Mouse (Mus musculus): ENCODE measurements around the gene Ctdsp1. TPM values are rescaled to one million over a fixed set of nuclear protein-coding genes. Genes with fewer than 3 reads are reported as not detected.

Ctdsp1 gene
- total RNA-seq, 2 experiments from 2014 or later: 92.2 to 111 TPM

DNA sequence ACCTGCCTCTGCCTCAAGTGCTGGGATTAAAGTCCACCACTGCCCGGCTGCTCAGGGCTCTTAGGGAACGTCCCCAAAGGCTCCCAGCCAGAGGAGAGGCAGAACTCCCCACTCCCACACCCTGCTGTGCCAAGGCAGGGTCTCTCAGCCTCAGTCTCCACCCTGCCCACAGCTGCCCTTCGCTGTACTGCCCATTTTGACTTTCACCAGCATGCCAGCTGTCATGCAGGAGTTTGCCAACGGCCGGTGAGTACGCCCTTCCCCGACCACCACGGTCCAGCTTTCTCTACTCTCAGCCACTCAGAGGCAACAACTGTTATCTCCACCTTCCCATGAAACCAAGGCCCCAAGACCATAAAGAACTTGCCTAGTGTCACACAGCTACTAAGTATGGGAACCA lies 6.8 kb upstream of the Ctdsp1 start:
- intact Hi-C loops (cut with DNase I): no loop called here
- Histone ChIP-seq H3K27ac (no peak overlapping the region), H3K4me3 (no peak overlapping the region)
- TF ChIP-seq CTCF (IDR thresholded peaks at IDR 0.05): no peak
- DNase-seq: no peak

DNA sequence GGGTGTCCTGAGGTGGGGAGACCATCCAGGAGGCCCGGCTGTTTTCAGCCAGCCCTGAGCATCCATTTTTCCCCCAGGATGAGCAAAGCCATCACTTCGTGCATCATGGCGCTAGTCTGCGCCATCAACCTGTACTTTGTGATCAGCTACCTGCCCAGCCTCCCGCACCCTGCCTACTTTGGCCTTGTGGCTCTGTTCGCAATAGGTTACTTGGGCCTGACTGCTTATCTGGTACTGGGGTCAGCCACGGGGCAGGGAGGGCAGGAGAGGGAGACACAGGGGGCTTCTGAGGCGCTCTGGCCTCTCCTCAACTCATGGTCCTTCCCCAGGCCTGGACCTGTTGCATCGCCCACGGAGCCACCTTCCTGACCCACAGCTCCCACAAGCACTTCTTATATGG lies 6.2 kb upstream of the Ctdsp1 start:
- DNase-seq: no peak
- no peak overlapping the region for H3K4me3 ChIP-seq
- H3K27ac ChIP-seq: no peak overlapping the region
- intact Hi-C loops (cut with DNase I): loop anchor here (5.0 kb wide), 1 partner anchor 178 kb away; no protein-coding TSS in a partner anchor
- TF ChIP-seq CTCF (IDR thresholded peaks at IDR 0.05): no peak

DNA sequence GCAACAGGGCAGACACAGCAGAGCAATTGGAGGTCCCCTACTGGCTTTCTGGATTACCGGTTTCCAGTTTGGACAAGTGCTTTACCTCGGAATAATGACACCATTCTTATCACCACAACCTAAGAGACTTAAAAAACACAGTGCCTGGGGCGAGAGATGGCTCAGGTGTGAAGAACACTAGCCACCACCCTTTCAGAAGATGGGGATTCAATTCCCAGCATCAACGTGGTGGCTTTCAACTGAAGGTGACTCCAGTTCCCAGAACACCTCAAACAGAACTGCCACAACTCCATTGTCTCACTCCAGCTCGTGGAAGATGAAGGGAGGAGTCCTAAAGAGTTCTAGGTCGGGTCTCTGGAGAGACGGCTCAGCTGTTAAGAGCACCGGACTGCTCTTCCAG lies 5.8 kb upstream of the Ctdsp1 start:
- peak overlapping the region; percentile 98; the same call in 1 of the 2 replicates for H3K27ac ChIP-seq
- no peak for DNase-seq
- no peak overlapping the region for H3K4me3 ChIP-seq
- TF ChIP-seq CTCF (IDR thresholded peaks at IDR 0.05): no peak
- intact Hi-C loops (cut with DNase I): loop anchor here (5.0 kb wide), 1 partner anchor 178 kb away; no protein-coding TSS in a partner anchor

DNA sequence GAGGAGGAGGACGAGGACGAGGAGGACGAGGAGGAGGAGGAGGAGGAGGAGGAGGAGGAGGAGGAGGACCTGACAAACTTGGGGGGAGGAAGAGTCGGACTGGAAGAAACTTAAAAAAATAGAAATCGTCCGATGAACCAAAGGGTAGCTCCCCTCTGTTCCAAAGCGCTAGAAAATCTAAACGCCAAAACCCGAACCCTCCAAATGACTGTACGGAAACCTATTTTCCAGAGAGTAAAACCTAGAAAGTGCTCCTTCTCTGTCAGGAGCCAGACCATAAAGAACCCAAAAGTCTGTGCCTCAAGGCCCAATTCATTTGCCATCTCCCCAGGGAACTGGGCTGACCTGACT lies 5.0 kb upstream of the Ctdsp1 start:
- intact Hi-C loops (cut with DNase I): loop anchor here (5.0 kb wide), 1 partner anchor 179 kb away; no protein-coding TSS in a partner anchor
- no peak for DNase-seq
- Histone ChIP-seq H3K27ac (peak overlapping the region; percentile 98), H3K4me3 (peak overlapping the region; percentile 69)
- no peak for TF ChIP-seq CTCF (IDR thresholded peaks at IDR 0.05)

DNA sequence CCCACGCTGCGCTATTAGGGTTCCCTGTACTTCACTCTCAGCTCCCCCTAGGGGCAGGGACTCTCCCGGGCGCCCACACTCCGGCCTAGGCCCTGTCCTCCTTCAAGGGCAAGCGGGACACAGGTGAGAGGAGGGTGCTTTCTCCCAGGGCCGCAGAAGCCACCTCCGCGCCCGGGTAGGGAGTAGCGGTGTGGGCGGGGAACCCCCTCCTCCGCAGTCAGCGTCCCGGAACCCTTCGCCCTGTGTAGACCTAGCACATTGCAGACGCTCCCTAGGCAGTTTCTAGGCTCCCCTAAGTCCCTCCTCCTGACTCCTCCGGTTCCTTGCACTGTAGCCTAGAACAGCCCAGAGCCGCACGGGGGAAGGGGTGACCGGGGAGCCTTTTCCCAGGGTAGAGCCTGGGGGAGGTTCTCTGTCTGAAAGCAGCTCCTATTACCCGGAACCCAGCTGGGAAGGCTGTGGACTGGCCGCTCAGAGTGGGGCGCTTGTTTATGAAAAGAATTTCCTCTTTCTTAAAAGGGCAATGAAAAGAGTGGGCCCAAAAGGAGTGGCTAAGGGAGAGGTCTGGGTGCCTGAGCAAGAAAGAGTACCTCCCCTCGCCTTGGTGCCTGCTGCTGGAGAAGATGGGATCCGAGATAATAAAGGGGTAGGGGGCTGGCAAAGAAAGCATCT lies 4.5 kb upstream of the Ctdsp1 start:
- DNase-seq: peak; percentile 95
- H3K4me3 ChIP-seq: peak overlapping the region; percentile 69
- TF ChIP-seq CTCF (IDR thresholded peaks at IDR 0.05): peak; percentile 77
- peak overlapping the region; percentile 98 for H3K27ac ChIP-seq
- intact Hi-C loops (cut with DNase I): loop anchor here (5.0 kb wide), 1 partner anchor 180 kb away; no protein-coding TSS in a partner anchor

DNA sequence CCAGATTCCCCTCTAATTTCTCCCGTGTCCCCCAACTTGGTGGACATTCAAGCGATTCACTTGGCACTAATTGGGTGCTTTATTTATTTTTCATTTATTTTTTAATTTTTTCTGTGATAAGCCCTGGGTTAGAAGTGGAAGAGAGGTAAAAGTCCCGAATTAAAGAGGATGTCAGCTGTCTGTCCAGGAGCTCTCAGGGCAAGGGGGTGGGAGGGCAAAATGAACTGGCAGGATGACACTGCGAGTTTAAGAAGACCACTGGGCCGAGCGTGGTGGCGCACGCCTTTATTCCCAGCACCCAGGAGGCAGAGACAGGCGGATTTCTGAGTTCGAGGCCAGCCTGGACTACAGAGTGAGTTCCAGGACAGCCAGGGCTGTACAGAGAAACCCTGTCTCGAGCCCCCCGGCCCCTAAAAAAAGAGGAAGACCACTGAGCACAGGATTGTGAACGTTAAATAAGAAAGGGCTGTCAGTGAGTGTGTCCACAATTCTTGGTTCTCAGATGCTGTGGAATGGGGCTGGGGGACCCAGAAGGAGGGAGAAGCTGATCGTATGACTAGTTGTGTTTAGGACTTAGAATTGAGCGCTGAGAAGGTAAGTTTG lies 3.8 kb upstream of the Ctdsp1 start:
- intact Hi-C loops (cut with DNase I): loop anchor here (5.0 kb wide), 1 partner anchor 180 kb away; no protein-coding TSS in a partner anchor
- no peak for DNase-seq
- Histone ChIP-seq H3K4me3 (peak overlapping the region; percentile 69), H3K27ac (peak overlapping the region; percentile 98)
- no peak for TF ChIP-seq CTCF (IDR thresholded peaks at IDR 0.05)

DNA sequence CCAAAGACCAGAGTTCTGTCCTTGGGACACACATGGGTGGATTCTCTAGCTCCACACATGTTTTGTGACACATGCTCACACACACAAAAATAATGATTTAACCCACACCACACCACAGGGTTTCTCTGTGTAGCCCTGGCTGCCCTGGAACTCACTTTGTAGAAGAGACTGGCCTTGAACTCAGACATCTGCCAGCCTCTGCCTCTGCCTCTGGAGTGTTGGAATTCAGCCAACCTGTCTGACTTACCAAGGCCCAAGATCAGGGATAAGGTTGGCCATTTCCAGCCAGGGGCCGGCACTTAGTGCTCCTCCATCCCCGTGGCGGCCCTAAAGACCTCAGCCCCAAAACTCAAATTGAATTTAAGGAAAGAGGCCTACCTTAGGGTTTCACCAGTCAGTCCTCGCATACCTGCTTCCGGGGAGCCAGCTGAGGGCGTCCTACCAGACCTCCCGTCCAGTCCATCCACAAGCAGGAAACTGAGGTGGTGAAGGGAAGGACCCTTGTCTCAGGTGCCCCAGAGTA lies 2.9 kb upstream of the Ctdsp1 start:
- TF ChIP-seq CTCF (IDR thresholded peaks at IDR 0.05): no peak
- intact Hi-C loops (cut with DNase I): loop anchor here (5.0 kb wide), 1 partner anchor 181 kb away; no protein-coding TSS in a partner anchor
- H3K4me3 ChIP-seq: no peak overlapping the region
- peak overlapping the region; percentile 98 for H3K27ac ChIP-seq
- no peak for DNase-seq

DNA sequence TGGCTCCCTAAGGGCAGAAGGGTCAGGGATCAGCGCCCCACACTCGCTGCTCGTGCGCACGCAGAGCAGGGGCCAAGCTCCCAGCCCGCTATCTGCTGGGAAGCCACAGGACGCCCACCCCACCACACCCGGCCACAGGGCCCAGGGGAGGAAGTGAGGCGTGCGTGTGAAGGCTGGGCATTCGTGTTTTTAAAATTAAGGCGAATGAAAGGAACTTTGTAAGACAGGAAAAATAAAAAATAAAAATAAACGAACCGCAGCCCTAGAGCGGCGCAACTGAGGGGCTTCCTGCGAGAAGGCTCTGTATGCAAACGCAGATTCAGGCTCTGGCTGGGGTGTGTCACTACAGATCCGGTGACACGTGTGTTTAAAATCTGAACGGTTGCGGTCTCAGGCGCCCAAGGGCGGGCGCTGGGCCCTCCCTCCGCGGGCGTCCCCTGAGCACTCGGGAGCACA lies 1.4 kb upstream of the Ctdsp1 start:
- no peak for TF ChIP-seq CTCF (IDR thresholded peaks at IDR 0.05)
- DNase-seq: peak; percentile 58

DNA sequence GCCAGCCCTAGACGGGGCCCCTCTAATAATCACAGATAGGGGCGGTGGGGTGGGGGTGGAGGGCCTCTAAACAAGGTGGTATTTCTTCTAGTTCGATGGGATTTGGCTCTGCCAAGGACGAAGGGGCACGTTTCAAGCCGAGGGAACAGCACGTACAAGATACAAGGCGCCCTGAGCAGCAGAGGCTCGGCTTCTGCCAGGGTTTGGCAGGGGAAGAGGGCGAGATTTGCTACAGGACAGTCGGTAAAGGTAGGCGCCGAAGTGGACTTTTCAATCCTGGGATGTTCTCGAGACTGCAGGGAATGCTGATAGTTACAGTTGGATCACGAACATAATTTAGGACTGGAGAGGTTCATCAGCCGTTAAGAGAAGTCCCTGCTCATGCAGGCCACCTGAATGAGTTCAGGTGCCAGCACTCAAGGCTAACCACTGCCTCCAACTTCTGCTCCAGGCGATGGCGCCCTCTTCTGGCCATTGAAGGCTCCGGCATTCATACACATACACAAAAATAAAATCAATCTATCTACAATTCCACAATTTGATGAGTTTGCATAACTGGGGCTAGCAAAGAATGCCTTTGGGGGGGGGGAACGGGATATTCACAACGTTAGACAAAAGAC lies 912 bp upstream of the Ctdsp1 start:
- peak; percentile 77 for TF ChIP-seq CTCF (IDR thresholded peaks at IDR 0.05)
- intact Hi-C loops (cut with DNase I): loop anchor here (10.0 kb wide), 1 partner anchor 924 kb away; the partner anchor contains the start of gene Dnpep
- H3K4me3 ChIP-seq: peak overlapping the region; percentile 99
- H3K27ac ChIP-seq: peak overlapping the region; percentile 98
- peak; percentile 81 for DNase-seq

More for the DNA sequence above, 1.4 kb upstream of the Ctdsp1 start:
- Histone ChIP-seq H3K27ac (peak overlapping the region; percentile 98), H3K4me3 (peak overlapping the region; percentile 99)
- intact Hi-C loops (cut with DNase I): loop anchor here (5.0 to 10.0 kb wide), 2 partner anchors 183 to 925 kb away; partner anchors contain the start of gene Dnpep

DNA sequence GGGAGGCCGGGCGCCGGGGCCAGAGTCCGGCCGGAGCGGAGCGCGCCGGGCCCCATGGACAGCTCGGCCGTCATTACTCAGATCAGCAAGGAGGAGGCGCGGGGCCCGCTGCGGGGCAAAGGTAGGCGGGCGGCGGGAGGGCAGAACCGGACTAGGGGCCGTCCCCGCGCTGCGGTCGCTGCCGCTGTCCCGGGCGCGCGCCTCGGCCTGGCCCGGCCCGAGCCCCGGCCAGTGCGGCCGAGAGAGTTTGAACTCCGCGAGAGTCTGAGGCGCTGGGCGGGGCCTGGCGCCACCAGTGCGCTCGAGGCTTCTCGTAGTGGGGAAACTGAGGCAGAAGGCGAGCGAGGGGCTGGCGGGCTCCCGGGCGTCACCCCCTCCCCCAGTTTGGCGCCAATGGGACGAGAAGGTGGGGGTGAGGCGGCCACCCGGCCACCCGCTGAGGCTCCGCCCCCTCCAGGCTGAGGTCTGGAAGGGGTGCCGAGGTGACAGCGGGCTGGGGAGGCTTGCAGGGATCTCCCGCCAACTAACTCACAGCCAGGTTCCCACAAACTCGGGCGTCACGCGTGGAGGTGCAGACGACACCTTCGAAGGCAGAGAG lies 634 bp downstream of the Ctdsp1 start:
- peak overlapping the region; percentile 98 for H3K27ac ChIP-seq
- intact Hi-C loops (cut with DNase I): loop anchor here (10.0 kb wide), 1 partner anchor 923 kb away; the partner anchor contains the start of gene Dnpep
- peak overlapping the region; percentile 99 for H3K4me3 ChIP-seq
- peak; percentile 90 for DNase-seq
- no peak for TF ChIP-seq CTCF (IDR thresholded peaks at IDR 0.05)

DNA sequence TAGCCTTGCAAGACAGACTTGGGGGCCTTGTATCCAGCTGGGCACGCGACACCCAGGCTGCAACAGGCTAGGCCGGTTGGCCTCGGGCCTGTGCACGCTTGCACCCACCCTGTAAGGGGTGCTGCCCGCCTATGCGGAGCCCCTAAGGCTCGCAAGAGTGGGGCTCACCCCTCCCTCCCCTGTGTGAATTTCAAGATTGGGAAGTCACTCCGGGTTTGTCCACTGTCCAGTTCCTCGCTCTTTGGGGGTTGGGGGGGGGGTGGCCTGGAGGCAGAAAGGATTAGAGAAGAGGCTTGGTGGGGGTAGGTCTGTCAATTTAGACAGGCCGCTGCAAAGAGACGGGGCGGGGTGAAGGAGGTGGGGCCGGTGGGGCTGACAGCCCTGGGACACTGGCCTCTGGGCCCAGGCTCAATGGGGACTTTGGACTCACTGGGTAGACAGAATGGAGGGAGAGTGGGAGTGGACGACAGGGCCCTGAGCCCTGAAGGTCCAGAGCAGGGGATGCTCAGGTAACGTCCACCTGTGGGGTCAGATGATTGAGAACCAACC lies 1.2 kb downstream of the Ctdsp1 start:
- intact Hi-C loops (cut with DNase I): loop anchor here (10.0 kb wide), 1 partner anchor 922 kb away; the partner anchor contains the start of gene Dnpep
- H3K4me3 ChIP-seq: peak overlapping the region; percentile 99
- no peak for TF ChIP-seq CTCF (IDR thresholded peaks at IDR 0.05)
- DNase-seq: peak; percentile 49
- H3K27ac ChIP-seq: peak overlapping the region; percentile 98

DNA sequence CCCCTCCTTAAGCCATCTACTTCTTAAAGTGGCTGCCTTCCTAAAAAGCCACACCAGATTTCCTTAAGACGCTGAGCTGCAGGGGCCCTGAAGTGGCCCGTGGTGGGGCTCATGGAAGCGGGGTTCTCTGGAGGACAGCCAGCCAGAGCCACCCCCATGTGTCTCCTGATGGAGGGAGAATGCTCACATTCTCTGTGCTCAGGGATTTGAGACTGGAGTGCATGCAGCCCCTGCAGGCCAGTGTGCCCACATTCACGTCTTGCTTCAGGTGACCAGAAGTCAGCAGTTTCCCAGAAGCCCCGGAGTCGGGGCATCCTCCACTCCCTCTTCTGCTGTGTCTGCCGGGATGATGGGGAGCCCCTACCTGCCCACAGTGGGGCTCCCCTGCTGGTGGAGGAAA lies 1.7 kb downstream of the Ctdsp1 start:
- H3K27ac ChIP-seq: peak overlapping the region; percentile 98
- intact Hi-C loops (cut with DNase I): loop anchor here (10.0 kb wide), 1 partner anchor 922 kb away; the partner anchor contains the start of gene Dnpep

More for the DNA sequence above, 1.7 kb downstream of the Ctdsp1 start:
- DNase-seq: no peak
- TF ChIP-seq CTCF (IDR thresholded peaks at IDR 0.05): no peak
- peak overlapping the region; percentile 99 for H3K4me3 ChIP-seq
